Mouse (Mus musculus): ENCODE measurements at regions not wholly inside any gene's neighbourhood (a gene's known extent, or its start where the extent isn't known, plus 50 kb on each side); places are given as distances from the start of the nearest gene placed in this dataset.

DNA sequence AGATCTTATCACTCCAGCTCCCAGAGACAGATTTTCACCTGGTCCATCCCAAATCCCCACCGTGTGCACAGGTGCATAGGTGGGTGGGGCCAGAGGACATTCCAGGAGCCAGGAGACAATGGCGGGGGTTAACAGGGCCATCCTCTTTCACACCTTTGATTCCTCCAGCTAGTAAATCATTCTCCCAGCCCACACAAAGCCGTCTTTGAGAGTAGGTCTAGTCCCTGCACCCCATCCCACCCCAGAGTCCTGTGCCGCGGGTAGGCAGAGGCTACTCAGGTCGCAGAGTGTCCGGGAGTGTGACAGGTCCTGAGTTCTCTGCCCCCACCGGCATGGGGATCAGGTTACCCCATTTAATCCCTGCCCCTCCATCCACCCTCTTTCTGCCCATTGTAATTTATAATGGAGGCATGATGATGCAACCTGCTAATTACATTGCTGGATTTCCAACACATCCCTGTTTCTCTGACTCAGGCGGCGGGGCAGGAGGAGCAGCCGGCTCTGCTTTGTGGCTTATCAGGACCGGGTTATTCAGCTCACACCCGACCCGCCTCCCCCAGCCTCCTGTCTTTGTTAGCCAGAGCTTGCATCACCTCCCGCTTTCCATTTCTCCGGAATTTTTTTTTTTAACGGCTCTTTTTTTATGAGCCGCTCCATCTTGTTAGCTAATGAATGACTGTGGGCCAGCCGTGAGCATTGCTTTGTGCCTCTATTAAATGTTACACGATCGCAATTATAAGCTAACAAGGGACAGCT is 139.7 kb upstream of the 1600014C23Rik start:
- Histone ChIP-seq H3K79me2 (ENCODE audit: control insufficient read depth, insufficient read depth) (no peaks in the 10 kb centered on the region), H3K4me3 (ENCODE audit: insufficient read depth, poor library complexity, severe bottlenecking) (no peak overlapping the region), H3K79me3 (ENCODE audit: low read depth) (no peaks in the 10 kb centered on the region), H3K36me3 (ENCODE audit: control insufficient read depth, insufficient read depth) (no peaks in the 10 kb centered on the region), H3K27me3 (ENCODE audit: control insufficient read depth, insufficient read depth, insufficient read length) (no peaks in the 10 kb centered on the region), H3ac (ENCODE audit: control insufficient read depth, insufficient read length, low read depth) (no peak overlapping the region)
- TF ChIP-seq USF1 (IDR thresholded peaks at IDR 0.05; ENCODE audit: low read depth): no peak
- no peak for TF ChIP-seq CTCF (IDR thresholded peaks at IDR 0.05; ENCODE audit: control insufficient read depth, insufficient read depth, insufficient read length)
- TF ChIP-seq MYOD1 (IDR thresholded peaks at IDR 0.05; ENCODE audit: control insufficient read depth, insufficient read length, low read depth): no peak
- peak; percentile 88 for TF ChIP-seq CEBPB (IDR thresholded peaks at IDR 0.05; ENCODE audit: low read depth)

DNA sequence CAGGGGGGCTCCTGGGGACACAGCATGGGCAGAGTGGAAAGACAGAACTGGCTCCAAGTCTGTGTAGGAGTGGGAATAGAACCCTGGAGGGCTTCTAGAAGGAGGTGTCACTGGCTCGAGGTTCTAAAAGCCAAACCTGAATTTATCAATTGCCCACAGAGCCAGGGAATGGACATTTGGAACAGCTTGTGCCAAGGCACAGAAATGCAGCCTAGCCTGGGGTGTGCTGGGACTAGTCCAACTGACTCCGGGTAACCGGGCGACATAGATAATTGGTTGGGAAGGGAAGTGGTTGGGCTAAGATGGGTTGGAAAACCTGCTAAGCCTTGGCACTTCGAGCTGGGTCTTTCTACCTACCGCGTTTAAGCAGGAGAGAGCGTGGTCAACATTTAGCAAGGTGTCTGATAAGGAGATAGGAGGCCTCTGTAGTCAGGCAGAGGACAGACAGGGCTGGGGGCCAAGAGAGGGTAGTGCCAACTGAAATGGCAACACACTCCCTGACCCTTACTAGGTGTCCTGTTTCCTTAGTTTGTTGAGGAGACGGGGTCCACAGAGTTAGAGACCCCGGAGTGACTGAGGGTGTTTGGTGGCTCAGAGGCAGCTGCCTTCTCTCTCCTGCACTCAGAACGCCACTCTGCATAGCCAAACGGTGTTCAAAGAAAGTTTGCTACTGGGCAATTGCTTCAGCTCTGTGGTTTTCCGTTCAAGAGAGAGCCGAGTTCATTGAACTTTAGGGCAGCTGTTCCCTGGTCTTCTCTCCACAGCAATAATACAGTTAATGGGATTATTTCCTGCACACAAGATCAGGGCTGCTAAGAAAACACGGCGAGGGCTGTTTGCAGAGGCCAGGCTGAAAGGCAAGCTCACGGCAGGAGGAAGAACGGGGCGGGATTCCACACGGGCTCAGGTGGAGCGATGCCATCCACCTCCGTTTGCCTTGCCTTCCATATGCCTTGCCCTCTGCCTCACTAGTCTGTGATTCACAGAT is 138.3 kb upstream of the 1600014C23Rik start:
- Histone ChIP-seq H3K27me3 (ENCODE audit: control insufficient read depth, insufficient read depth, insufficient read length) (no peaks in the 10 kb centered on the region), H3K36me3 (ENCODE audit: control insufficient read depth, insufficient read depth) (no peaks in the 10 kb centered on the region), H3K4me3 (ENCODE audit: insufficient read depth, poor library complexity, severe bottlenecking) (no peak overlapping the region), H3K79me2 (ENCODE audit: control insufficient read depth, insufficient read depth) (no peaks in the 10 kb centered on the region), H3ac (ENCODE audit: control insufficient read depth, insufficient read length, low read depth) (no peak overlapping the region), H3K79me3 (ENCODE audit: low read depth) (no peaks in the 10 kb centered on the region)
- no peak for TF ChIP-seq CEBPB (IDR thresholded peaks at IDR 0.05; ENCODE audit: low read depth)
- TF ChIP-seq MYOG (IDR thresholded peaks at IDR 0.05; ENCODE audit: control insufficient read depth, extremely low read depth, insufficient read length): no peak
- TF ChIP-seq FOSL1 (IDR thresholded peaks at IDR 0.05; ENCODE audit: insufficient read depth, low read length, poor library complexity, severe bottlenecking): no peak

DNA sequence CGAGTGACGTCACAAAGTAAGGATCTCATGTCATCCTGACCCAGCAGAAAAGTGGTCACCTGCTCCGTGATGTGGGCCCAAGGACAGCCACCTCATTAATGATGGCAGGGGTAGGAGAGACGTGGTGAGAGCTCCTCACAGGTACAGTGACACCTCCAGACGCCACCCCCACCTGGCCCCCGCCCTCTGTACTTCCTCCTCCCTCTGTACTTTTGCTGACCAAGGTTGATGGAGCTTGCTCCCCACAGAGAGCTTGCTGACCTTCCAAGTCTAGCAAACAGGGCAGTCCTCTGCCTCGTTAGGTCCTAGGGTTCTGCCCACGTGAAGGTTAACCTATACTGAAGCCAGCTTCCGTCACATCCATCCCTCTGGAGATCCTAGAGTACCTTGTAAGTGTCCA is 137.4 kb upstream of the 1600014C23Rik start:
- H3K27me3 ChIP-seq (ENCODE audit: control insufficient read depth, insufficient read depth, insufficient read length): no peaks in the 10 kb centered on the region
- no peaks in the 10 kb centered on the region for H3K79me2 ChIP-seq (ENCODE audit: control insufficient read depth, insufficient read depth)
- no peak overlapping the region for H3K4me3 ChIP-seq (ENCODE audit: insufficient read depth, poor library complexity, severe bottlenecking)
- H3K36me3 ChIP-seq (ENCODE audit: control insufficient read depth, insufficient read depth): no peaks in the 10 kb centered on the region
- TF ChIP-seq CTCF (IDR thresholded peaks at IDR 0.05; ENCODE audit: control insufficient read depth, insufficient read depth, insufficient read length) (no peak), MYOG (IDR thresholded peaks at IDR 0.05; ENCODE audit: control insufficient read depth, extremely low read depth, insufficient read length) (no peak), MYOD1 (IDR thresholded peaks at IDR 0.05; ENCODE audit: control insufficient read depth, insufficient read length, low read depth) (no peak), MAX (IDR thresholded peaks at IDR 0.05) (no peak)
- H3K79me3 ChIP-seq (ENCODE audit: low read depth): no peaks in the 10 kb centered on the region
- no peak overlapping the region for H3ac ChIP-seq (ENCODE audit: control insufficient read depth, insufficient read length, low read depth)

DNA sequence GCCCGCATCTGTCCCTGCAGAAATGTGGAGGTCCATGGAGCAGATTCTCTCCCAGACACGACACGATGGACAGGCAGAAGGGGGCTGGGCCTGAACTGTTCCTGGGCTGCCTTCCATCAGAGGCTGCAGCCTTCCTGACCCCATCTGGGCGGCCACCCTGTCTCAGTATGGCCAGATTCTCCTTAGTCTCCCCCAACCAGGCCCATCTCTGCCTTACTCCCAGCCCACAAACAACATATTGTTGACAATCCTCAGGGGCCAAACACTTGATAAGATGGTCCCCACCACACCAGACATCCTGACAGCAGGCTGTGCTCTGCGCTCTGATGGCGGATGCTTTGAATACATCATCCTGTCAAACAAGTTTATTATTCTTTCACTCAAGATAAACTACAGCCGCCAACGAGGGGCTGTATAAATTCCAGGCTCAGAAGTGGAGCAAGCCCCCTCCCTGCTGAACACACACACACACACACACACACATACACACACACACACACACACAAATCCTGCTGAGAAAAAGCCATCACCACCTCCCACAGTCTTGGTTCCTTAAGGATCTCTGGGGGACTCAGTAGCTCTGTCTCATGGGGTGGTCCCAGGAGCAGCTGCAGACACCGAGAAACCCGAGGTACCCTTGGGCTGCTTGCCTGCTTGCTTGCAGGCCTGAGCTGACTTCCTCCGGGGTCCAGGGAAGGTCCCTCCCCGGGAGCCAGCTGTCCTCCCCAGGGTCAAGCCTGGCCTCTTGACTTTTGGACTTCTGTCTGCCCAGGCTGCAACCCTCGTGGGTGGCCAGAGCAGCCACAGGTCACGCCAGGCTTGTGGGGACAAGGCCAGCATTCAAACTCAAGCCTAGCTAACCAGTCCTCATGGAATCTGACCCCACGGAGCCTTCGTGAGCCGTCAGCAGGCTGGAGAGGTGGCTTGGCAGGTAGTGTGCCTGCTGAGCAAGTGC is 135.6 kb upstream of the 1600014C23Rik start:
- Histone ChIP-seq H3ac (ENCODE audit: control insufficient read depth, insufficient read length, low read depth) (no peak overlapping the region), H3K27me3 (ENCODE audit: control insufficient read depth, insufficient read depth, insufficient read length) (no peaks in the 10 kb centered on the region)

DNA sequence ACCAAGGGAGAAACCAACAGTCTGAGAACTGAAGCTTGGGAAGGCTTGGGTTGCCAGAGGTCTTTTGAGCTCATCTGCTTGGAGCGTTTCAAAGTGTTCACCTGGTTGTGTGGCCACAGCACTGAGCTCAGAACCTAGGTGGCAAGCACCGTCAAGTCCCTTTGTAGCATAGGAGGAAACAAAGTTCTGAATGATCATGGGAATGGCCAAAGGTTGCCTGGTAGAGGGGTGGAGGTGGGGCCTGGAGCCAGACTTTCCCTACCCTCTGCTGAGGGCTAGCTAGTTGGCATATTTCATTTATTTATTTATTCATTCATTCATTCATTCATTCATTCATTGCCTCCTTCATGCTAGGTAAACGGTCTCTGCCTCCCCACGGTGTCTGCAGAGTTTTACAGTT is 134.9 kb upstream of the 1600014C23Rik start:
- Histone ChIP-seq H3K79me3 (ENCODE audit: low read depth) (no peaks in the 10 kb centered on the region), H3K4me3 (ENCODE audit: insufficient read depth, poor library complexity, severe bottlenecking) (no peak overlapping the region), H3K27me3 (ENCODE audit: control insufficient read depth, insufficient read depth, insufficient read length) (no peaks in the 10 kb centered on the region), H3K79me2 (ENCODE audit: control insufficient read depth, insufficient read depth) (no peaks in the 10 kb centered on the region), H3K36me3 (ENCODE audit: control insufficient read depth, insufficient read depth) (no peaks in the 10 kb centered on the region), H3ac (ENCODE audit: control insufficient read depth, insufficient read length, low read depth) (no peak overlapping the region)
- TF ChIP-seq USF1 (IDR thresholded peaks at IDR 0.05; ENCODE audit: low read depth) (no peak), MAX (IDR thresholded peaks at IDR 0.05) (no peak), CTCF (IDR thresholded peaks at IDR 0.05; ENCODE audit: control insufficient read depth, insufficient read depth, insufficient read length) (no peak), FOSL1 (IDR thresholded peaks at IDR 0.05; ENCODE audit: insufficient read depth, low read length, poor library complexity, severe bottlenecking) (no peak), MYOG (IDR thresholded peaks at IDR 0.05; ENCODE audit: control insufficient read depth, extremely low read depth, insufficient read length) (no peak), CEBPB (IDR thresholded peaks at IDR 0.05; ENCODE audit: low read depth) (no peak), MYOD1 (IDR thresholded peaks at IDR 0.05; ENCODE audit: control insufficient read depth, insufficient read length, low read depth) (no peak)

More for the DNA sequence above, 135.6 kb upstream of the 1600014C23Rik start:
- Histone ChIP-seq H3K79me3 (ENCODE audit: low read depth) (no peaks in the 10 kb centered on the region), H3K79me2 (ENCODE audit: control insufficient read depth, insufficient read depth) (no peaks in the 10 kb centered on the region), H3K4me3 (ENCODE audit: insufficient read depth, poor library complexity, severe bottlenecking) (no peak overlapping the region), H3K36me3 (ENCODE audit: control insufficient read depth, insufficient read depth) (no peaks in the 10 kb centered on the region)
- TF ChIP-seq MYOD1 (IDR thresholded peaks at IDR 0.05; ENCODE audit: control insufficient read depth, insufficient read length, low read depth) (no peak), CTCF (IDR thresholded peaks at IDR 0.05; ENCODE audit: control insufficient read depth, insufficient read depth, insufficient read length) (no peak), CEBPB (IDR thresholded peaks at IDR 0.05; ENCODE audit: low read depth) (no peak), FOSL1 (IDR thresholded peaks at IDR 0.05; ENCODE audit: insufficient read depth, low read length, poor library complexity, severe bottlenecking) (no peak), MYOG (IDR thresholded peaks at IDR 0.05; ENCODE audit: control insufficient read depth, extremely low read depth, insufficient read length) (no peak), MAX (IDR thresholded peaks at IDR 0.05) (no peak), USF1 (IDR thresholded peaks at IDR 0.05; ENCODE audit: low read depth) (no peak)
